Mouse (Mus musculus): ENCODE data around the gene Tbc1d8. TPM values are rescaled to one million over a fixed set of nuclear protein-coding genes. Genes with fewer than 3 reads are reported as not detected.

The Tbc1d8 gene
- polyA plus RNA-seq, 1 experiment from 2014 or later, result 10.6 TPM

- Histone ChIP-seq H3K4me3 (peak overlapping the region; percentile 51), H3K4me1 (peaks cover 19% of the 10 kb centered on the region)
Measured at GRCm38 (mm10) chr1:39368267-39368841, 110.2 kb downstream of the Tbc1d8 start.

DNA sequence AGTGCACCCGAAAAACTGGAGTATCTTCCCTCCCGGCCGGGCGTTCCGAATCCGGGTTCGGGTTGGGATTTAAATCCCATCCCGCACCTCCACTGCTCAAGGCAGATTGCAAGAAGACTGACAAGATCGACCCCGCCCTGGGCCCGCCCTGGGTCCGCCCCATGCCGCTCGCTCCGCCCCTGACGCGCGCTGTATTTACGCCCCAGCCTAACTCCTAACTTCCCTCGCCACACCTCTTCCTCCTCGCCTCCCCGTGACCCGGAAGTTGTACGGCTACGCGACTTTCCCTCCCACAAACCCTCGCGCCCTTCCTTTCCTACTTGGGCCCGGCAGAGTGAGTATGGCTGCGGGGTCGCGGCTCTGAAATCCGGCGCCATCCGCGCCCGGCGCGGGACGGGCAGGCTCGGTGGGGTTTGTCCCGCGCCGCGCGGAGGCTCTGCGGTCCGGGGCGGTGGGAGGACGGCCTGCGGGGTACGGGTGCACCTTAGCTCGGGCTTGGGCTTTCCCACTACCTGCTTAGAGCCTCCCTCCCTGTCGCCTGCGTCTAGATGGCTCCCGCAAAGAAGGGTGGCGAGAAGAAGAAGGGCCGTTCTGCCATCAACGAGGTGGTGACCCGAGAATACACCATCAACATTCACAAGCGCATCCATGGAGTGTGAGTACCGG, 110.8 kb downstream of the Tbc1d8 start, which contains the start of gene Rpl31:
Rpl31 (plus strand) TSS at position 242 of the 666 bp plus-strand sequence.
- peaks cover 19% of the 10 kb centered on the region for H3K4me1 ChIP-seq
- H3K27ac ChIP-seq (replicated peaks), result peak within 1 kb of the TSS; percentile 91
- under 1% methylated on average over 59 of the region's 62 CpGs for WGBS
- H3K27me3 ChIP-seq, result no peaks in the 10 kb centered on the region
- peak within 1 kb of the TSS; percentile 58 for H3K4me2 ChIP-seq (replicated peaks)
- H3K36me3 ChIP-seq, result peaks cover 28% of the 10 kb centered on the region
- H3K9me3 ChIP-seq, result no peaks in the 10 kb centered on the region
- peak within 1 kb of the TSS; percentile 51 for H3K4me3 ChIP-seq
- H3K9ac ChIP-seq (replicated peaks), result peak within 1 kb of the TSS; percentile 67
- peak; percentile 99 for ATAC-seq (replicated peaks)

More at GRCm38 (mm10) chr1:39368267-39368841, 110.2 kb downstream of the Tbc1d8 start:
- no peaks in the 10 kb centered on the region for H3K27me3 ChIP-seq
- H3K9ac ChIP-seq (replicated peaks), result peak overlapping the region; percentile 67
- peak overlapping the region; percentile 58 for H3K4me2 ChIP-seq (replicated peaks)
- H3K9me3 ChIP-seq, result no peaks in the 10 kb centered on the region
- peak overlapping the region; percentile 91 for H3K27ac ChIP-seq (replicated peaks)
- peaks cover 34% of the 10 kb centered on the region for H3K36me3 ChIP-seq
- under 1% methylated on average over 34 of the region's 34 CpGs for WGBS
- ATAC-seq (replicated peaks), result peak; percentile 28; the same call in 1 of the 2 replicates

DNA sequence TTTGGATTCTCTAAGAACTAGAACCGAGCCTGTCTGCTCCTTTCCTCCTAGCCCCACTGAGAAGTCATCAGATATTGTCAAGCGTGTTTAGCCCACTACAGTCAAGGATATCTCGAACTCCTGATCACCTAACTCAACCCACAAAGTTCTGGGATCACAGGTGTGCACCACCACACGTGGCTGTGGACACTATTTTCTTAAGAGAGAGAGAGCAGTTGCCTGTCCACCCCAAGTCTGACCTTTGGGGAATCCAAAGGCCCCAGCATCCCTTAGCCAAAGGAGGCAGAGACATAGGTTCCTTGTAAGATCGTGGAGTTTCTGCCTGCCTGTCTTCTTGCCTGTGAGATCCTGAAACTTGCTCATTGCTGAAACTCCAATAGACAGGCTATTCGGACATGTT, 111.5 kb downstream of the Tbc1d8 start:
- Histone ChIP-seq H3K4me3 (peak overlapping the region; percentile 51), H3K36me3 (peaks cover 21% of the 10 kb centered on the region), H3K9ac (replicated peaks) (peak overlapping the region; percentile 56), H3K4me1 (peaks cover 19% of the 10 kb centered on the region), H3K9me3 (no peaks in the 10 kb centered on the region), H3K27me3 (no peaks in the 10 kb centered on the region), H3K4me2 (replicated peaks) (peak overlapping the region; percentile 49), H3K27ac (replicated peaks) (peak overlapping the region; percentile 72)
- 24% methylated on average over 6 of the region's 6 CpGs for WGBS
- peak; percentile 27 for ATAC-seq (replicated peaks)

DNA sequence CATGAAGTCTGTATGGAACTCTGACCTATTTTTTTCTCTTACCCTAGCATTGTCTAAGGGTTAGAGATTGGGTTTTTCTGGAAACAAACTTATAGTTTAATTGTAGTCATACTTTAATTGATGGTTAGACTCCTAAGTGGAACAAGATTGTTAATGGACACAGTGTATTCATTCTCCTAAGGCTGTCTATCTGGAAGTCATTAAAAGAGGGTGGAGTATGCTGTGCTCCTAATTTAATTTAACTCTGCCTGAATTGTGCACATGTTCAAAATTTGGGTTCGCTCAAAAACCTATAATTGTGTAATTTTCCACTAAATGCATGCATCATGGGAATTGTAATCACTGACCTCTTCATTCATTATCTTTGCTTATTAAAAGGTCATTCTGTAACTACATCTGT, 113.0 kb downstream of the Tbc1d8 start:
- H3K27ac ChIP-seq (replicated peaks), result no peak overlapping the region
- H3K9ac ChIP-seq (replicated peaks), result no peak overlapping the region
- no peak for ATAC-seq (replicated peaks)
- H3K4me3 ChIP-seq, result no peak overlapping the region
- peaks cover 22% of the 10 kb centered on the region for H3K4me1 ChIP-seq
- H3K4me2 ChIP-seq (replicated peaks), result no peak overlapping the region
- no peaks in the 10 kb centered on the region for H3K27me3 ChIP-seq
- 73% methylated on average over 1 of the region's 1 CpGs for WGBS
- H3K36me3 ChIP-seq, result peaks cover 6% of the 10 kb centered on the region
- H3K9me3 ChIP-seq, result no peaks in the 10 kb centered on the region

DNA sequence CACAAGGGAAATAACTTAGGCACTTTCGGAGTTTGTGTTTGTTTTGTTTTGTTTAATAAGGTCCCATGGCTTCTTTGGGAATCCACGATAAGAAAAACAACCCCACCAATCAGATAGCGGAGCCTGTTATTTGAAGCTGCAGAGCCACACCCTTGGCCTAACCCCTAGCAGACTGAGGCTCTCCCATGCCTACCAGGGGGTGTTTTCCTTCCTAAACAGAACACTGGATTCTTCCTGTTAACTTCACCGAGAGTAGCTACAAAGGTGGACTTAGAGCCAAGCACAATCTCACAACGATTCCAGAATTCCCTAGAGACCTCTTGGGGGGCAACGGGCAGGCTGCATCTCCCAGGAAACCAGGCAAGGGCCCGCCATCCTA, 116.1 kb downstream of the Tbc1d8 start:
- H3K9me3 ChIP-seq, result no peaks in the 10 kb centered on the region
- ATAC-seq (replicated peaks), result no peak
- no peaks in the 10 kb centered on the region for H3K36me3 ChIP-seq
- WGBS, result 65% methylated on average over 7 of the region's 7 CpGs
- H3K4me2 ChIP-seq (replicated peaks), result no peak overlapping the region
- no peak overlapping the region for H3K9ac ChIP-seq (replicated peaks)
- no peaks in the 10 kb centered on the region for H3K27me3 ChIP-seq
- no peak overlapping the region for H3K4me3 ChIP-seq
- H3K27ac ChIP-seq (replicated peaks), result no peak overlapping the region
- peaks cover 9% of the 10 kb centered on the region for H3K4me1 ChIP-seq

DNA sequence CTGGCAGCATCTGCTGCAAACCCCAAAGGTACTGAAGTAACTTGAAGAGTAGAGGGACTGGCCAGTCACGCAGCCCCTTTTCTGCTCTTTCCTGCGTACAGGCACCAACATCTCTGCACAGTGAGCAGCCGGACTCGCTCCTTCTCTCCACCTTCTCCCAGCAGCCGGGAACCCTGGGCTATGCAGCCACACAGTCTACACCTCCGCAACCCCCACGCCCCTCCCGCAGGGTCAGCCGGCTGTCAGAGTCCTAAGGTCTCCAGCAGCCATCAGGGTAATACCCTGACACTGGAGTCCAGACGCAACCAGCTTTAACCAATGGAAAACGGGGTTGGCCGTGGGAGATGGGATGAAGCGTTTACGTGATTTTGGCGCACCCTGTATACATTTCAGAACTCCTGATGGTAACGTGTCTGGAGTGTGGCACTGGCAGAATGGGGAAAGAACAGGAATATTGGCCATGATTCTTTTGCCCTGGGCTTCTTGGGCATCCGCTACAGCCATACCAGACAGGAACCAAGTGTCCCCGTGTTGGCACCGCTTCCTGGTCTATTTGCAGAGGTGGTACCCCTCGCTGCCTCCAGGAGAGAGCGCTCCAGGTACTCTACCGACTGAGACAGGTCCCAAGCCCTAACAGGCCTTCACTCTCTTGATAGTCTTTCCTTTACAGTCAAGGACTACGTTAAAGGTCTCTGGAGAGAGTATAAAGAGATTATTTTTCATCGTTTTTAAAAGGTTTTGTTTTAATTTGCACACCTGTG, 116.6 kb downstream of the Tbc1d8 start:
- Histone ChIP-seq H3K4me1 (peaks cover 7% of the 10 kb centered on the region), H3K27me3 (no peaks in the 10 kb centered on the region), H3K4me3 (0 out of 2 replicates have a peak overlapping the region, but pooled peaks have one; percentile 15), H3K9ac (replicated peaks) (peak overlapping the region; percentile 15; the same call in 1 of the 2 replicates), H3K4me2 (replicated peaks) (peak overlapping the region; percentile 41), H3K36me3 (no peaks in the 10 kb centered on the region), H3K27ac (replicated peaks) (no peak overlapping the region), H3K9me3 (no peaks in the 10 kb centered on the region)
- no peak for ATAC-seq (replicated peaks)
- 35% methylated on average over 24 of the region's 24 CpGs for WGBS

DNA sequence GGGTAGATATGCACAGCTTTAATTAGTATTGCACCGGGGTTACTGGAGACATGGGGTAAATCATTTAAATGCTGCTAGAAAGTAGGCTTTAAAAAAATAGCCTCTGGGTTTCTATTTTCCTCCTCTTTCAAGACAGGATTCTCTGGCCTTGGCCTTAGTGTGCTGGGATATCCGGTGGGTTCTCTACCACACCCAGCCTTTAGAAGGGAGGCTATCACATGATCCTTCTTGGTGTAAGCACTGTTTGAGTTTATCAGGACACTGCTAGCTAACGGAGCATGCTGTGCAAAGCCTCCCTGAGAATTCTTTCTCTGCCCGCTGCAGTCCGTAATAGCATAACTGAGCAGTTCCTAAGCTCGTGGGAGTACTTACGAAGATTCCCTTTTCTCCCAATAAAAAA, 129.1 kb downstream of the Tbc1d8 start:
- no peak overlapping the region for H3K4me3 ChIP-seq
- ATAC-seq (replicated peaks), result no peak
- H3K27ac ChIP-seq (replicated peaks), result no peak overlapping the region
- H3K27me3 ChIP-seq, result no peaks in the 10 kb centered on the region
- H3K9me3 ChIP-seq, result no peaks in the 10 kb centered on the region
- no peaks in the 10 kb centered on the region for H3K36me3 ChIP-seq
- no peak overlapping the region for H3K4me2 ChIP-seq (replicated peaks)
- no peaks in the 10 kb centered on the region for H3K4me1 ChIP-seq
- 81% methylated on average over 7 of the region's 7 CpGs for WGBS
- no peak overlapping the region for H3K9ac ChIP-seq (replicated peaks)

GRCm38 (mm10) chr1:39349001-39349400, 129.6 kb downstream of the Tbc1d8 start:
- H3K27ac ChIP-seq (replicated peaks), result no peak overlapping the region
- H3K9me3 ChIP-seq, result no peaks in the 10 kb centered on the region
- no peak overlapping the region for H3K4me2 ChIP-seq (replicated peaks)
- H3K36me3 ChIP-seq, result no peaks in the 10 kb centered on the region
- no peak overlapping the region for H3K4me3 ChIP-seq
- 76% methylated on average over 1 of the region's 1 CpGs for WGBS
- no peak overlapping the region for H3K9ac ChIP-seq (replicated peaks)
- no peaks in the 10 kb centered on the region for H3K27me3 ChIP-seq
- no peaks in the 10 kb centered on the region for H3K4me1 ChIP-seq
- ATAC-seq (replicated peaks), result no peak

DNA sequence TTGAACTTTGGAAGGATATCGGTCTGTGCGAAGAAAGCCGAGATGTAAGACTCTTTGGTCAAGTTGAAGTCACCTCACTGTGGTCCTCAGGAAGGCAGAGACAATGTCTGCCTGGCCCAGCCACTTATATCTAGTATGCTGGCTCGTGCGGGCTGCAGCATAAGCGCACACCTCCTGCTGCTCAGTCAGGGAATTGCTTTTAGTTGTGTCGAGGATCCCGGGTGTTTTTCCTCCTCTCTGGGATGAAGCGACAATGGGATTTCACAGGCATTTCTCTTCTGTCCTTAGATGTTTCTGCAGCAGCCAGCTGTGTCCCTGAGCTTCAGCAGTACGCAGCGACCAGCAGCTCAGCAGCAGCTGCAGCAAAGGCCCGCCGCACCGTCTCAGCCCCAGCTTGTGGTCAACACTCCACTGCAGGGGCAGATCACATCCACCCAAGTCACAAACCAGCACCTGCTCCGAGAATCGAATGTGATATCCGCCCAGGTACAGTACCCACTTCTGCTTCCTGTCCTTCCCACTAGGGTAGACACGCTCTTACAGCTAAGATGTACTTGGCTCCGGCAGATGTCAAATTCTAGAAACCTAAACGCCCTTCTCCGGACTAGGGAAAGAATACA, 133.5 kb downstream of the Tbc1d8 start:
- Histone ChIP-seq H3K4me1 (no peaks in the 10 kb centered on the region), H3K27me3 (no peaks in the 10 kb centered on the region), H3K4me2 (replicated peaks) (no peak overlapping the region), H3K9ac (replicated peaks) (no peak overlapping the region), H3K4me3 (no peak overlapping the region), H3K27ac (replicated peaks) (no peak overlapping the region), H3K36me3 (no peaks in the 10 kb centered on the region), H3K9me3 (no peaks in the 10 kb centered on the region)
- no peak for ATAC-seq (replicated peaks)
- WGBS, result 62% methylated on average over 21 of the region's 21 CpGs

- no peaks in the 10 kb centered on the region for H3K9me3 ChIP-seq
- no peaks in the 10 kb centered on the region for H3K36me3 ChIP-seq
- WGBS, result 78% methylated on average over 5 of the region's 5 CpGs
- H3K4me3 ChIP-seq, result no peak overlapping the region
- no peaks in the 10 kb centered on the region for H3K27me3 ChIP-seq
- no peak overlapping the region for H3K27ac ChIP-seq (replicated peaks)
- no peak for ATAC-seq (replicated peaks)
- no peak overlapping the region for H3K4me2 ChIP-seq (replicated peaks)
- no peak overlapping the region for H3K9ac ChIP-seq (replicated peaks)
- no peaks in the 10 kb centered on the region for H3K4me1 ChIP-seq
Measured at GRCm38 (mm10) chr1:39343242-39343641, 135.3 kb downstream of the Tbc1d8 start.

GRCm38 (mm10) chr1:39341807-39342206, 136.7 kb downstream of the Tbc1d8 start:
- no peak overlapping the region for H3K9ac ChIP-seq (replicated peaks)
- no peak overlapping the region for H3K4me3 ChIP-seq
- H3K4me2 ChIP-seq (replicated peaks), result no peak overlapping the region
- ATAC-seq (replicated peaks), result no peak
- no peaks in the 10 kb centered on the region for H3K4me1 ChIP-seq
- H3K27ac ChIP-seq (replicated peaks), result no peak overlapping the region
- no peaks in the 10 kb centered on the region for H3K27me3 ChIP-seq
- 80% methylated on average over 4 of the region's 4 CpGs for WGBS
- H3K36me3 ChIP-seq, result no peaks in the 10 kb centered on the region
- H3K9me3 ChIP-seq, result no peaks in the 10 kb centered on the region

DNA sequence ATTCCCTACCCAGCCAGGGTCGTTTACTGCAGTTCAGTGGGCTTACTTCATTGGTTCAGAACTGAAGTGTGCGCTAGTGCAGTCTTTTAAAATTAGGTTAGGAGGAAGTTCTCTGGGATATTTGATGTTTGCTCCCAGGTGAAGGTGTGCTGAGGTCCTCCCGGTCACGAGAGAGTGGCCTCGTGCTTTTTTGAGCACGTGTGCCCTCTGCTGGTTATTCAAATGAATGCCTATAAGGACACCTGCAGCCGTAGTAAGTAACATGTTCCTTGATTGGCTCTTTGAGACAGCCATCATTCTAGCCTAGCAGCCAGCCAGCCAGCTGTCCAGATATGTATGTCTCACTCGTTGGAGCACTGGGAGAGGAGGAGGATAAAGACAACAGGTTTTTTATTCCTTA, 137.9 kb downstream of the Tbc1d8 start:
- WGBS, result 14% methylated on average over 8 of the region's 8 CpGs
- no peaks in the 10 kb centered on the region for H3K4me1 ChIP-seq
- peak; percentile 55; the same call in 1 of the 2 replicates for ATAC-seq (replicated peaks)
- no peaks in the 10 kb centered on the region for H3K27me3 ChIP-seq
- H3K27ac ChIP-seq (replicated peaks), result no peak overlapping the region
- H3K36me3 ChIP-seq, result no peaks in the 10 kb centered on the region
- H3K4me3 ChIP-seq, result no peak overlapping the region
- H3K9me3 ChIP-seq, result no peaks in the 10 kb centered on the region
- no peak overlapping the region for H3K4me2 ChIP-seq (replicated peaks)
- no peak overlapping the region for H3K9ac ChIP-seq (replicated peaks)
